Mouse (Mus musculus): Measurements from ENCODE around the gene Gucy2e. TPM values are rescaled to one million over a fixed set of nuclear protein-coding genes. Genes with fewer than 3 reads are reported as not detected.
A peak's percentile ranks its signal among the peaks of the same experiment; 100 is the strongest.

Gene Gucy2e
- polyA plus RNA-seq, 1 experiment from 2014 or later = not detected

GRCm38 (mm10) chr11:69178525-69178924 is 58.3 kb downstream of the Gucy2e start:
- Histone ChIP-seq H3K9ac (ENCODE audit: low read length) (no peak overlapping the region), H3K27me3 (ENCODE audit: control insufficient read depth, insufficient read depth, low read length) (no peaks in the 10 kb centered on the region), H3K9me3 (ENCODE audit: control insufficient read depth, low read length) (no peaks in the 10 kb centered on the region), H3K4me1 (ENCODE audit: control insufficient read depth, insufficient read depth, low read length) (no peaks in the 10 kb centered on the region), H3K4me2 (ENCODE audit: low read depth) (no peak overlapping the region), H3K4me3 (ENCODE audit: low read depth, low read length) (no peak overlapping the region), H3K36me3 (ENCODE audit: control insufficient read depth, insufficient read depth, low read length) (no peaks in the 10 kb centered on the region), H3K27ac (ENCODE audit: low read depth, low read length) (no peak overlapping the region)
- ATAC-seq (ENCODE audit: insufficient read depth, low FRiP score, low TSS enrichment) (no peak), DNase-seq (ENCODE audit: low spot score) (no peak)
- 81% methylated on average over 3 of the region's 3 CpGs for WGBS

GRCm38 (mm10) chr11:69174722-69175121 is 62.1 kb downstream of the Gucy2e start:
- no peaks in the 10 kb centered on the region for H3K9me3 ChIP-seq (ENCODE audit: control insufficient read depth, low read length)
- no peak for ATAC-seq (ENCODE audit: insufficient read depth, low FRiP score, low TSS enrichment)
- no peaks in the 10 kb centered on the region for H3K36me3 ChIP-seq (ENCODE audit: control insufficient read depth, insufficient read depth, low read length)
- WGBS = 88% methylated on average over 7 of the region's 7 CpGs
- no peak overlapping the region for H3K4me2 ChIP-seq (ENCODE audit: low read depth)
- DNase-seq (ENCODE audit: low spot score) = no peak
- H3K4me1 ChIP-seq (ENCODE audit: control insufficient read depth, insufficient read depth, low read length) = no peaks in the 10 kb centered on the region
- no peaks in the 10 kb centered on the region for H3K27me3 ChIP-seq (ENCODE audit: control insufficient read depth, insufficient read depth, low read length)
- H3K4me3 ChIP-seq (ENCODE audit: low read depth, low read length) = no peak overlapping the region
- no peak overlapping the region for H3K27ac ChIP-seq (ENCODE audit: low read depth, low read length)
- H3K9ac ChIP-seq (ENCODE audit: low read length) = no peak overlapping the region

- no peaks in the 10 kb centered on the region for H3K36me3 ChIP-seq (ENCODE audit: control insufficient read depth, insufficient read depth, low read length)
- no peaks in the 10 kb centered on the region for H3K4me1 ChIP-seq (ENCODE audit: control insufficient read depth, insufficient read depth, low read length)
- no peak overlapping the region for H3K4me2 ChIP-seq (ENCODE audit: low read depth)
- WGBS = 80% methylated on average over 2 of the region's 2 CpGs
- ATAC-seq (ENCODE audit: insufficient read depth, low FRiP score, low TSS enrichment) = no peak
- H3K27me3 ChIP-seq (ENCODE audit: control insufficient read depth, insufficient read depth, low read length) = no peaks in the 10 kb centered on the region
- no peaks in the 10 kb centered on the region for H3K9me3 ChIP-seq (ENCODE audit: control insufficient read depth, low read length)
- no peak overlapping the region for H3K9ac ChIP-seq (ENCODE audit: low read length)
- H3K27ac ChIP-seq (ENCODE audit: low read depth, low read length) = no peak overlapping the region
- H3K4me3 ChIP-seq (ENCODE audit: low read depth, low read length) = no peak overlapping the region
- no peak for DNase-seq (ENCODE audit: low spot score)
These were observed 64.2 kb downstream of the Gucy2e start for GRCm38 (mm10) chr11:69172606-69173005.

GRCm38 (mm10) chr11:69171626-69172025 is 65.2 kb downstream of the Gucy2e start:
- Histone ChIP-seq H3K4me3 (ENCODE audit: low read depth, low read length) (no peak overlapping the region), H3K4me1 (ENCODE audit: control insufficient read depth, insufficient read depth, low read length) (no peaks in the 10 kb centered on the region), H3K36me3 (ENCODE audit: control insufficient read depth, insufficient read depth, low read length) (no peaks in the 10 kb centered on the region), H3K9me3 (ENCODE audit: control insufficient read depth, low read length) (no peaks in the 10 kb centered on the region), H3K9ac (ENCODE audit: low read length) (no peak overlapping the region), H3K27me3 (ENCODE audit: control insufficient read depth, insufficient read depth, low read length) (no peaks in the 10 kb centered on the region), H3K27ac (ENCODE audit: low read depth, low read length) (no peak overlapping the region), H3K4me2 (ENCODE audit: low read depth) (no peak overlapping the region)
- ATAC-seq (ENCODE audit: insufficient read depth, low FRiP score, low TSS enrichment) (no peak), DNase-seq (ENCODE audit: low spot score) (peak; percentile 46)
- 32% methylated on average over 7 of the region's 7 CpGs for WGBS

- Histone ChIP-seq H3K27me3 (ENCODE audit: control insufficient read depth, insufficient read depth, low read length) (no peaks in the 10 kb centered on the region), H3K4me3 (ENCODE audit: low read depth, low read length) (no peak overlapping the region), H3K9ac (ENCODE audit: low read length) (no peak overlapping the region), H3K4me2 (ENCODE audit: low read depth) (no peak overlapping the region), H3K36me3 (ENCODE audit: control insufficient read depth, insufficient read depth, low read length) (no peaks in the 10 kb centered on the region), H3K4me1 (ENCODE audit: control insufficient read depth, insufficient read depth, low read length) (no peaks in the 10 kb centered on the region), H3K27ac (ENCODE audit: low read depth, low read length) (no peak overlapping the region), H3K9me3 (ENCODE audit: control insufficient read depth, low read length) (no peaks in the 10 kb centered on the region)
- ATAC-seq (ENCODE audit: insufficient read depth, low FRiP score, low TSS enrichment) = no peak
- no peak for DNase-seq (ENCODE audit: low spot score)
- 93% methylated on average over 12 of the region's 12 CpGs for WGBS
These were observed 67.5 kb downstream of the Gucy2e start for GRCm38 (mm10) chr11:69169313-69169712.

Other genes starting within 250 kb of the Gucy2e start
- 30.7 and 34.9 TPM in 2 replicates for gene Pfas, start 228.6 kb downstream of the Gucy2e start, polyA plus RNA-seq (2014; fragmentation: Nextera tagmentation; extraction: Ambion mirVana)
- 68.0 and 76.0 TPM in 2 replicates for gene Ctc1, start 221.1 kb downstream of the Gucy2e start, polyA plus RNA-seq (2014; fragmentation: Nextera tagmentation; extraction: Ambion mirVana)
- gene Aurkb, start 191.4 kb downstream of the Gucy2e start, polyA plus RNA-seq (2014; fragmentation: Nextera tagmentation; extraction: Ambion mirVana) = 154 and 155 TPM in 2 replicates
- 10.5 and 11.4 TPM in 2 replicates for gene Borcs6, start 177.3 kb downstream of the Gucy2e start, polyA plus RNA-seq (2014; fragmentation: Nextera tagmentation; extraction: Ambion mirVana)
- 40.8 and 43.5 TPM in 2 replicates for gene Tmem107, start 166.2 kb downstream of the Gucy2e start, polyA plus RNA-seq (2014; fragmentation: Nextera tagmentation; extraction: Ambion mirVana)
- 112 TPM in 2 replicates for gene Vamp2, start 148.5 kb downstream of the Gucy2e start, polyA plus RNA-seq (2014; fragmentation: Nextera tagmentation; extraction: Ambion mirVana)
- 10.7 and 10.9 TPM in 2 replicates for gene Per1, start 141.8 kb downstream of the Gucy2e start, polyA plus RNA-seq (2014; fragmentation: Nextera tagmentation; extraction: Ambion mirVana)
- 0.33 TPM in 1 of 2 replicates, not detected in the other for gene Hes7, start 116.6 kb downstream of the Gucy2e start, polyA plus RNA-seq (2014; fragmentation: Nextera tagmentation; extraction: Ambion mirVana)
- 0.24 TPM in 1 of 2 replicates, not detected in the other for gene 9130213A22Rik, start 114.4 kb downstream of the Gucy2e start, polyA plus RNA-seq (2014; fragmentation: Nextera tagmentation; extraction: Ambion mirVana)
- gene Aloxe3, start 111.1 kb downstream of the Gucy2e start, polyA plus RNA-seq (2014; fragmentation: Nextera tagmentation; extraction: Ambion mirVana) = 0.08 and 0.66 TPM in 2 replicates
- gene Alox12b, start 80.0 kb downstream of the Gucy2e start, polyA plus RNA-seq (2014; fragmentation: Nextera tagmentation; extraction: Ambion mirVana) = not detected in 2 replicates
- 0.30 TPM in 1 of 2 replicates, not detected in the other for gene Alox8, start 39.2 kb downstream of the Gucy2e start, polyA plus RNA-seq (2014; fragmentation: Nextera tagmentation; extraction: Ambion mirVana)
- 23.5 TPM in 2 replicates for gene Cntrob, start 86.7 kb upstream of the Gucy2e start, polyA plus RNA-seq (2014; fragmentation: Nextera tagmentation; extraction: Ambion mirVana)
- gene Trappc1, start 86.9 kb upstream of the Gucy2e start, polyA plus RNA-seq (2014; fragmentation: Nextera tagmentation; extraction: Ambion mirVana) = 195 and 215 TPM in 2 replicates
- 3.1 and 3.6 TPM in 2 replicates for gene Kcnab3, start 89.2 kb upstream of the Gucy2e start, polyA plus RNA-seq (2014; fragmentation: Nextera tagmentation; extraction: Ambion mirVana)
- 27.8 and 28.8 TPM in 2 replicates for gene Rnf227, start 103.4 kb upstream of the Gucy2e start, polyA plus RNA-seq (2014; fragmentation: Nextera tagmentation; extraction: Ambion mirVana)
- gene Chd3, start 132.4 kb upstream of the Gucy2e start, polyA plus RNA-seq (2014; fragmentation: Nextera tagmentation; extraction: Ambion mirVana) = 57.3 and 60.1 TPM in 2 replicates
- gene Naa38, start 158.5 kb upstream of the Gucy2e start, polyA plus RNA-seq (2014; fragmentation: Nextera tagmentation; extraction: Ambion mirVana) = 125 and 129 TPM in 2 replicates
- 44.7 and 48.4 TPM in 2 replicates for gene Cyb5d1, start 158.6 kb upstream of the Gucy2e start, polyA plus RNA-seq (2014; fragmentation: Nextera tagmentation; extraction: Ambion mirVana)
- 13.1 and 17.2 TPM in 2 replicates for gene Tmem88, start 161.2 kb upstream of the Gucy2e start, polyA plus RNA-seq (2014; fragmentation: Nextera tagmentation; extraction: Ambion mirVana)
- gene Kdm6b, start 176.6 kb upstream of the Gucy2e start, polyA plus RNA-seq (2014; fragmentation: Nextera tagmentation; extraction: Ambion mirVana) = 37.9 and 42.0 TPM in 2 replicates

Data from neural tube, embryonic 11.5 days (tissue).